Mouse (Mus musculus) liver, embryonic 14.5 days (tissue): ENCODE results near the gene Lima1.

Experiments used
- CTCF ChIP-seq: IDR thresholded peaks from 2 replicates; pipeline ENCODE4 v1.5.1; 2016; ENCODE audit warnings: antibody characterized with exemption, low read depth, control low read depth
- EP300 ChIP-seq: IDR thresholded peaks from 2 replicates; pipeline ENCODE4 v1.6.1; 2016; ENCODE audit warnings: antibody characterized with exemption, low read depth

DNA sequence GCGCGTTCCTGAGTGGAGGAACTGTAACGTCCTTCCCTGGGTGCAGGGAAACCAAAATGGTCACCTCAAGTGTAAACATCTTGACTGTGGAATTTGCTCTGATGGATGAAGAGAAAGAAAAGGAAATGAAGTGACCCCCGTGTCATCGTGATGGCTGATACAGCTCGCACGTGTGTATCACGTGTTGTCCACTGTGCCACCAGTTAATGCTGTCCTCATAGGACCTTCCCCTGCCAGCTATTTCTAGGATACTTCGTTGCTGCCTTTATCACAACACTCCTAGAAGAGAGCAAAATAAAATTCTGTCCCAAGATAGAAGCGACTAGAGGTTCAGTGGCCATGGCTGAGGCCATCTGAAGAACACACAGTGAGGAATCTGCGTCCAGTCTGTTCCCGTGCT, 8.8 kb upstream of the Lima1 start:
- no peak for TF ChIP-seq CTCF
- TF ChIP-seq EP300: no peak
